Mouse (Mus musculus) neural tube, embryonic 14.5 days (tissue): ENCODE results near the gene Ptges3. TPM values are rescaled to one million over a fixed set of nuclear protein-coding genes. Genes with fewer than 3 reads are reported as not detected.

ENCODE experiments used
- ATAC-seq: fragments of 200-750 bp; cut with Nextera tagmentation; 2 replicates; pipeline ENCODE4 v1.8.0; 2017; ENCODE audit warnings: low read depth, mild to moderate bottlenecking, moderate TSS enrichment, moderate library complexity
- H3K27ac ChIP-seq: fragments of 300-500 bp; sonication (generic); 2 replicates; pipeline ENCODE4 v1.5.1; 2014; ENCODE audit warnings: low read depth, mild to moderate bottlenecking, control low read depth, low read length, moderate library complexity, mixed read lengths
- H3K27me3 ChIP-seq: fragments of 300-500 bp; sonication (generic); 2 replicates; pipeline ENCODE4 v1.6.1; 2014; ENCODE audit warnings: low read length; ENCODE audit not compliant: control insufficient read depth, insufficient read depth
- H3K36me3 ChIP-seq: fragments of 300-500 bp; sonication (generic); 2 replicates; pipeline ENCODE4 v1.6.1; 2014; ENCODE audit warnings: low read length, mixed read lengths; ENCODE audit not compliant: control insufficient read depth, insufficient read depth
- H3K4me1 ChIP-seq: fragments of 300-500 bp; sonication (generic); 2 replicates; pipeline ENCODE4 v1.6.1; 2014; ENCODE audit warnings: low read length; ENCODE audit not compliant: control insufficient read depth, insufficient read depth
- H3K4me2 ChIP-seq: fragments of 300-500 bp; sonication (generic); 2 replicates; pipeline ENCODE4 v1.6.1; 2014; ENCODE audit warnings: mild to moderate bottlenecking, low read depth, low read length, control low read depth
- H3K4me3 ChIP-seq: fragments of 300-500 bp; sonication (generic); 2 replicates; pipeline ENCODE4 v1.5.1; 2014; ENCODE audit warnings: low read depth, low read length, control low read depth, mixed read lengths
- H3K9ac ChIP-seq: fragments of 300-500 bp; sonication (generic); replicated peaks from 2 replicates; pipeline ENCODE4 v1.6.1; 2014; ENCODE audit warnings: low read depth, mild to moderate bottlenecking, control low read depth, low read length, mixed read lengths
- H3K9me3 ChIP-seq: fragments of 300-500 bp; sonication (generic); 2 replicates; pipeline ENCODE4 v1.6.1; 2016; ENCODE audit warnings: low read length; ENCODE audit not compliant: control insufficient read depth
- WGBS: fragments of 180-500 bp; shearing (Covaris S2); extraction: QIAGEN DNeasy Blood & Tissue Kit; methylation state at CpG from one replicate; pipeline ENCODE4 v1.1.7; 2014; 5-methylcytosine and 5-hydroxymethylcytosine counted together
- polyA plus RNA-seq: library from polyadenylated mRNA; unstranded; fragments of >200 nt; fragmentation: Nextera tagmentation; extraction: Ambion mirVana; gene quantifications from 2 replicates; pipeline ENCODE4 v1.2.1, GENCODE M21; 2014

Gene Ptges3
- polyA plus RNA-seq, 1 experiment from 2014 or later: 381 TPM

- Histone ChIP-seq H3K4me1 (peaks cover 18% of the 10 kb centered on the region; the same call in 1 of the 2 replicates), H3K27ac (no peak overlapping the region), H3K9me3 (no peaks in the 10 kb centered on the region), H3K4me2 (0 out of 2 replicates have a peak overlapping the region, but pooled peaks have one; percentile 2), H3K9ac (no peak overlapping the region), H3K4me3 (no peak overlapping the region), H3K36me3 (peaks cover 26% of the 10 kb centered on the region), H3K27me3 (no peaks in the 10 kb centered on the region; the same call in 1 of the 2 replicates)
- no peak for ATAC-seq
- 77% methylated on average over 3 of the region's 3 CpGs for WGBS
These were observed 20.8 kb upstream of the Ptges3 start for GRCm38 (mm10) chr10:128037921-128038320.

- Histone ChIP-seq H3K4me2 (no peak overlapping the region), H3K9me3 (no peaks in the 10 kb centered on the region), H3K36me3 (peaks cover 30% of the 10 kb centered on the region), H3K4me1 (peaks cover 18% of the 10 kb centered on the region; the same call in 1 of the 2 replicates), H3K27ac (no peak overlapping the region), H3K27me3 (no peaks in the 10 kb centered on the region; the same call in 1 of the 2 replicates), H3K4me3 (no peak overlapping the region), H3K9ac (no peak overlapping the region)
- ATAC-seq: no peak
- 63% methylated on average over 5 of the region's 5 CpGs for WGBS
These were observed 19.6 kb upstream of the Ptges3 start for GRCm38 (mm10) chr10:128039167-128039566.

- H3K9me3 ChIP-seq: no peaks in the 10 kb centered on the region
- 79% methylated on average over 3 of the region's 3 CpGs for WGBS
- H3K27ac ChIP-seq: no peak overlapping the region
- no peak overlapping the region for H3K9ac ChIP-seq
- no peak overlapping the region for H3K4me3 ChIP-seq
- no peaks in the 10 kb centered on the region; the same call in 1 of the 2 replicates for H3K27me3 ChIP-seq
- H3K4me2 ChIP-seq: no peak overlapping the region
- peaks cover 14% of the 10 kb centered on the region; the same call in 1 of the 2 replicates for H3K4me1 ChIP-seq
- peaks cover 37% of the 10 kb centered on the region for H3K36me3 ChIP-seq
- no peak for ATAC-seq
These were observed 18.9 kb upstream of the Ptges3 start for GRCm38 (mm10) chr10:128039858-128040257.

GRCm38 (mm10) chr10:128040293-128040692 is 18.5 kb upstream of the Ptges3 start:
- Histone ChIP-seq H3K4me3 (no peak overlapping the region), H3K9me3 (no peaks in the 10 kb centered on the region), H3K4me2 (no peak overlapping the region), H3K4me1 (peaks cover 14% of the 10 kb centered on the region; the same call in 1 of the 2 replicates), H3K27me3 (no peaks in the 10 kb centered on the region; the same call in 1 of the 2 replicates), H3K27ac (no peak overlapping the region), H3K9ac (no peak overlapping the region), H3K36me3 (peaks cover 37% of the 10 kb centered on the region)
- WGBS: 95% methylated on average over 5 of the region's 5 CpGs
- no peak for ATAC-seq

- Histone ChIP-seq H3K36me3 (peaks cover 49% of the 10 kb centered on the region), H3K27ac (no peak overlapping the region), H3K9ac (no peak overlapping the region), H3K4me2 (no peak overlapping the region), H3K27me3 (no peaks in the 10 kb centered on the region), H3K4me1 (peaks cover 14% of the 10 kb centered on the region; the same call in 1 of the 2 replicates), H3K9me3 (no peaks in the 10 kb centered on the region), H3K4me3 (no peak overlapping the region)
- 85% methylated on average over 4 of the region's 4 CpGs for WGBS
- no peak for ATAC-seq
These were observed 17.1 kb upstream of the Ptges3 start for GRCm38 (mm10) chr10:128041636-128042035.

GRCm38 (mm10) chr10:128042466-128042865 is 16.3 kb upstream of the Ptges3 start:
- Histone ChIP-seq H3K4me2 (no peak overlapping the region), H3K27me3 (no peaks in the 10 kb centered on the region), H3K36me3 (peaks cover 56% of the 10 kb centered on the region), H3K4me3 (no peak overlapping the region), H3K27ac (no peak overlapping the region), H3K4me1 (peaks cover 10% of the 10 kb centered on the region; the same call in 1 of the 2 replicates), H3K9me3 (no peaks in the 10 kb centered on the region), H3K9ac (no peak overlapping the region)
- WGBS: 97% methylated on average over 3 of the region's 3 CpGs
- ATAC-seq: no peak

GRCm38 (mm10) chr10:128043041-128043835 is 15.5 kb upstream of the Ptges3 start:
- Histone ChIP-seq H3K4me1 (peaks cover 4% of the 10 kb centered on the region; the same call in 1 of the 2 replicates), H3K36me3 (peaks cover 63% of the 10 kb centered on the region), H3K9ac (no peak overlapping the region), H3K4me2 (no peak overlapping the region), H3K4me3 (no peak overlapping the region), H3K27me3 (no peaks in the 10 kb centered on the region), H3K9me3 (no peaks in the 10 kb centered on the region), H3K27ac (0 out of 2 replicates have a peak overlapping the region, but pooled peaks have one; percentile 28)
- WGBS: 80% methylated on average over 3 of the region's 3 CpGs
- ATAC-seq: no peak

GRCm38 (mm10) chr10:128048157-128048556 is 10.6 kb upstream of the Ptges3 start:
- no peaks in the 10 kb centered on the region for H3K9me3 ChIP-seq
- no peaks in the 10 kb centered on the region for H3K27me3 ChIP-seq
- no peak for ATAC-seq
- no peak overlapping the region for H3K27ac ChIP-seq
- no peak overlapping the region for H3K4me2 ChIP-seq
- H3K4me3 ChIP-seq: no peak overlapping the region
- H3K36me3 ChIP-seq: peaks cover 59% of the 10 kb centered on the region
- no peaks in the 10 kb centered on the region; the same call in 1 of the 2 replicates for H3K4me1 ChIP-seq
- WGBS: 95% methylated on average over 8 of the region's 8 CpGs
- no peak overlapping the region for H3K9ac ChIP-seq

GRCm38 (mm10) chr10:128049741-128050140 is 9.0 kb upstream of the Ptges3 start:
- Histone ChIP-seq H3K4me2 (no peak overlapping the region), H3K9me3 (no peaks in the 10 kb centered on the region), H3K4me1 (no peaks in the 10 kb centered on the region), H3K36me3 (peaks cover 49% of the 10 kb centered on the region), H3K9ac (no peak overlapping the region), H3K4me3 (no peak overlapping the region), H3K27ac (no peak overlapping the region), H3K27me3 (no peaks in the 10 kb centered on the region)
- 92% methylated on average over 2 of the region's 2 CpGs for WGBS
- no peak for ATAC-seq
